Mouse (Mus musculus) MEL (cell line): ENCODE results near the gene Kcnj6. TPM values are rescaled to one million over a fixed set of nuclear protein-coding genes. Genes with fewer than 3 reads are reported as not detected.

Experiments
- DNase-seq: peaks from one replicate; pipeline ENCODE4 v3.0.0; 2011; ENCODE audit warnings: low read depth, low spot score
- H3K27ac ChIP-seq: 2 replicates; pipeline ENCODE4 v1.5.1; 2012; ENCODE audit warnings: low read depth, mild to moderate bottlenecking, control low read depth, low read length, moderate library complexity; ENCODE audit not compliant: control insufficient read depth
- H3K27me3 ChIP-seq, 2 experiments: fragments of 150-350 bp in 1 of 2; sonication (generic) in 1 of 2; 2 replicates each; pipeline ENCODE4 v1.6.1; 2012; ENCODE audit warnings: low read length in 2 of 2, mild to moderate bottlenecking in 2 of 2, improper control_type of control experiment in 1 of 2, moderate library complexity in 1 of 2; ENCODE audit not compliant: insufficient read depth in 2 of 2, control insufficient read depth in 1 of 2
- H3K36me3 ChIP-seq, 2 experiments: 2 replicates each; pipeline ENCODE4 v1.6.1; 2012 to 2014; ENCODE audit warnings: low read length in 2 of 2, improper control_type of control experiment in 1 of 2, inconsistent platforms in 1 of 2, mild to moderate bottlenecking in 1 of 2; ENCODE audit not compliant: insufficient read depth in 2 of 2, control insufficient read depth in 1 of 2
- H3K4me1 ChIP-seq, 2 experiments: fragments of 150-350 bp in 1 of 2; sonication (generic) in 1 of 2; 2 replicates each; pipeline ENCODE4 v1.6.1; 2012; ENCODE audit warnings: low read length in 2 of 2, improper control_type of control experiment in 1 of 2, mild to moderate bottlenecking in 1 of 2; ENCODE audit not compliant: insufficient read depth in 2 of 2, control insufficient read depth in 1 of 2
- H3K4me3 ChIP-seq, 2 experiments: fragments of 150-350 bp in 1 of 2; sonication (generic) in 1 of 2; 2 replicates each; pipeline ENCODE4 v1.5.1; 2012; ENCODE audit warnings: low read depth in 2 of 2, low read length in 2 of 2, mild to moderate bottlenecking in 2 of 2, moderate library complexity in 2 of 2, control low read depth in 1 of 2, improper control_type of control experiment in 1 of 2; ENCODE audit not compliant: control insufficient read depth in 1 of 2, insufficient read depth in 1 of 2
- H3K79me2 ChIP-seq: 2 replicates; pipeline ENCODE4 v1.6.1; 2012; ENCODE audit warnings: mild to moderate bottlenecking, low read length, moderate library complexity; ENCODE audit not compliant: control insufficient read depth, poor library complexity, insufficient read depth
- H3K9ac ChIP-seq: 2 replicates; pipeline ENCODE4 v1.6.1; 2012; ENCODE audit warnings: low read depth, mild to moderate bottlenecking, control low read depth, low read length, moderate library complexity; ENCODE audit not compliant: control insufficient read depth, poor library complexity, severe bottlenecking
- H3K9me3 ChIP-seq: fragments of 150-350 bp; sonication (generic); replicated peaks from 2 replicates; pipeline ENCODE4 v1.6.1; 2012; ENCODE audit warnings: mild to moderate bottlenecking, low read length, improper control_type of control experiment, moderate library complexity; ENCODE audit not compliant: insufficient read depth
- CTCF ChIP-seq, 3 experiments: IDR thresholded peaks in 2 of 3; conservative IDR thresholded peaks in 1 of 3; 2 replicates each; pipeline ENCODE4 v1.5.1; 2011 to 2012; ENCODE audit warnings: low read length in 3 of 3, low read depth in 2 of 3, mild to moderate bottlenecking in 2 of 3, improper control_type of control experiment in 1 of 3, inconsistent platforms in 1 of 3, mixed read lengths in 1 of 3, moderate library complexity in 1 of 3; ENCODE audit not compliant: control insufficient read depth in 1 of 3, insufficient read depth in 1 of 3, poor library complexity in 1 of 3, severe bottlenecking in 1 of 3
- ELF1 ChIP-seq: IDR thresholded peaks from 2 replicates; pipeline ENCODE4 v1.6.1; 2014; ENCODE audit warnings: low read depth, mild to moderate bottlenecking, inconsistent platforms, low read length, improper control_type of control experiment, moderate library complexity
- MYB ChIP-seq: IDR thresholded peaks from 2 replicates; pipeline ENCODE4 v1.6.1; 2011; ENCODE audit warnings: mild to moderate bottlenecking, low read depth, low read length, improper control_type of control experiment
- POLR2AphosphoS2 ChIP-seq: IDR thresholded peaks from 2 replicates; pipeline ENCODE4 v1.6.1; 2011; ENCODE audit warnings: low read length, improper control_type of control experiment
- RAD21 ChIP-seq: IDR thresholded peaks from 2 replicates; pipeline ENCODE4 v1.6.1; 2011; ENCODE audit warnings: mild to moderate bottlenecking, low read depth, low read length, improper control_type of control experiment
- RCOR1 ChIP-seq: IDR thresholded peaks from 2 replicates; pipeline ENCODE4 v1.6.1; 2012; ENCODE audit warnings: low read depth, mild to moderate bottlenecking, inconsistent platforms, low read length, improper control_type of control experiment
- SIN3A ChIP-seq: IDR thresholded peaks from 2 replicates; pipeline ENCODE4 v1.6.1; 2012; ENCODE audit warnings: low read length, improper control_type of control experiment, inconsistent platforms
- SMC3 ChIP-seq: IDR thresholded peaks from 2 replicates; pipeline ENCODE4 v1.6.1; 2011; ENCODE audit warnings: low read depth, low read length, improper control_type of control experiment
- UBTF ChIP-seq: IDR thresholded peaks from 2 replicates; pipeline ENCODE4 v1.6.1; 2012; ENCODE audit warnings: low read depth, mild to moderate bottlenecking, inconsistent platforms, low read length, improper control_type of control experiment, moderate library complexity, borderline replicate concordance; ENCODE audit not compliant: insufficient read depth
- ZC3H11A ChIP-seq: IDR thresholded peaks from 2 replicates; pipeline ENCODE4 v1.6.1; 2012; ENCODE audit warnings: low read depth, mild to moderate bottlenecking, inconsistent platforms, low read length, improper control_type of control experiment
- ZMIZ1 ChIP-seq: IDR thresholded peaks from 2 replicates; pipeline ENCODE4 v1.6.1; 2012; ENCODE audit warnings: low read depth, mild to moderate bottlenecking, inconsistent platforms, low read length, improper control_type of control experiment, moderate library complexity
- polyA plus RNA-seq, 2 experiments: library from polyadenylated mRNA; stranded (reverse) in 1 of 2; unstranded in 1 of 2; fragments of >175 nt in 1 of 2; fragments of >200 nt in 1 of 2; gene quantifications; 2 replicates each; pipeline versions ENCODE4 v1.2.1 to v1.2.4; 2012; ENCODE audit warnings: low replicate concordance in 2 of 2, low read depth in 1 of 2; ENCODE audit not compliant: insufficient read length in 2 of 2, insufficient read depth in 1 of 2, missing spikeins in 1 of 2
- total RNA-seq: library from RNA; depleted of rRNA; stranded (reverse); fragments of 300-350 nt; gene quantifications from 2 replicates; pipeline ENCODE4 v1.2.3, GENCODE M21; 2012

Kcnj6 gene
- total and polyA plus RNA-seq, 3 experiments, result not detected

GRCm38 (mm10) chr16:94788165-94788564 is 209.3 kb downstream of the Kcnj6 start:
- peak; percentile 28 for DNase-seq
- Histone ChIP-seq H3K9ac (no peak overlapping the region), H3K79me2 (no peaks in the 10 kb centered on the region), H3K9me3 (no peaks in the 10 kb centered on the region), H3K27me3 (no peaks in the 10 kb centered on the region), H3K4me3 (no peak overlapping the region), H3K36me3 (no peaks in the 10 kb centered on the region), H3K4me1 (no peaks in the 10 kb centered on the region), H3K27ac (no peak overlapping the region)
- TF ChIP-seq SMC3 (peak; percentile 77), CTCF (IDR thresholded peaks at IDR 0.05 in 2 of 3, conservative IDR thresholded peaks at IDR 0.05 in 1 of 3; ENCODE audit: control insufficient read depth in 1 of 3, insufficient read depth in 1 of 3, low read depth in 2 of 3, low read length in 3 of 3, poor library complexity in 1 of 3, severe bottlenecking in 1 of 3) (peak; percentile 76 to 91 (median 77)), ZC3H11A (peak; percentile 49; the same call in 1 of the 2 replicates), UBTF (no peak), RAD21 (peak; percentile 65)

- H3K9ac ChIP-seq, result no peak overlapping the region
- H3K27me3 ChIP-seq, result no peaks in the 10 kb centered on the region
- H3K4me1 ChIP-seq, result no peaks in the 10 kb centered on the region
- TF ChIP-seq ELF1, result no peak
- TF ChIP-seq ZMIZ1, result no peak
- TF ChIP-seq MYB, result no peak
- no peak for TF ChIP-seq SIN3A
- no peak for TF ChIP-seq RCOR1
- TF ChIP-seq CTCF (IDR thresholded peaks at IDR 0.05 in 2 of 3, conservative IDR thresholded peaks at IDR 0.05 in 1 of 3; ENCODE audit: control insufficient read depth in 1 of 3, insufficient read depth in 1 of 3, low read depth in 2 of 3, low read length in 3 of 3, poor library complexity in 1 of 3, severe bottlenecking in 1 of 3), result peak in 1 of 3 experiments; percentile 13; a peak in 1 of 6 replicates
- TF ChIP-seq POLR2AphosphoS2, result no peak
- no peaks in the 10 kb centered on the region for H3K36me3 ChIP-seq
- no peaks in the 10 kb centered on the region for H3K9me3 ChIP-seq
- H3K27ac ChIP-seq, result no peak overlapping the region
- H3K79me2 ChIP-seq, result no peaks in the 10 kb centered on the region
- no peak for DNase-seq
- H3K4me3 ChIP-seq, result no peak overlapping the region
These were observed 211.6 kb downstream of the Kcnj6 start for GRCm38 (mm10) chr16:94785873-94786272.

GRCm38 (mm10) chr16:94783696-94784095 is 213.8 kb downstream of the Kcnj6 start:
- Histone ChIP-seq H3K4me3 (no peak overlapping the region), H3K79me2 (no peaks in the 10 kb centered on the region), H3K9me3 (no peaks in the 10 kb centered on the region), H3K27ac (no peak overlapping the region), H3K36me3 (no peaks in the 10 kb centered on the region), H3K27me3 (no peaks in the 10 kb centered on the region)
- peak; percentile 21 for DNase-seq
- TF ChIP-seq CTCF (IDR thresholded peaks at IDR 0.05 in 2 of 3, conservative IDR thresholded peaks at IDR 0.05 in 1 of 3; ENCODE audit: control insufficient read depth in 1 of 3, insufficient read depth in 1 of 3, low read depth in 2 of 3, low read length in 3 of 3, poor library complexity in 1 of 3, severe bottlenecking in 1 of 3) (peak; percentile 36 to 45 (median 44)), ZC3H11A (no peak)
- TF ChIP-seq, all 39 proteins: peak for 1
- Histone ChIP-seq H3K9ac (no peak overlapping the region), H3K4me1 (no peaks in the 10 kb centered on the region)
